Mouse (Mus musculus) midbrain, embryonic 11.5 days (tissue): Measurements from ENCODE around the gene Irak1. TPM values are rescaled to one million over a fixed set of nuclear protein-coding genes. Genes with fewer than 3 reads are reported as not detected.
A peak's percentile ranks its signal among the peaks of the same experiment; 100 is the strongest.

Experiments
- ATAC-seq: fragments of 200-750 bp; cut with Nextera tagmentation; 2 replicates; pipeline ENCODE4 v1.8.0; 2017; ENCODE audit warnings: moderate TSS enrichment, moderate library complexity; ENCODE audit not compliant: low FRiP score
- DNase-seq: peaks from one replicate; pipeline ENCODE4 v3.0.0; 2015; ENCODE audit warnings: low spot score; ENCODE audit errors: missing footprints
- H3K27ac ChIP-seq: fragments of 300-500 bp; sonication (generic); 2 replicates; pipeline ENCODE4 v1.5.1; 2014; ENCODE audit warnings: low read depth, low read length
- H3K27me3 ChIP-seq: fragments of 300-500 bp; sonication (generic); 2 replicates; pipeline ENCODE4 v1.6.1; 2014; ENCODE audit warnings: mild to moderate bottlenecking, low read length, moderate library complexity, mixed read lengths; ENCODE audit not compliant: control insufficient read depth, insufficient read depth
- H3K36me3 ChIP-seq: fragments of 300-500 bp; sonication (generic); 2 replicates; pipeline ENCODE4 v1.6.1; 2014; ENCODE audit warnings: mild to moderate bottlenecking, low read length, moderate library complexity, mixed read lengths; ENCODE audit not compliant: control insufficient read depth, insufficient read depth
- H3K4me1 ChIP-seq: fragments of 300-500 bp; sonication (generic); 2 replicates; pipeline ENCODE4 v1.6.1; 2014; ENCODE audit warnings: low read length; ENCODE audit not compliant: control insufficient read depth, insufficient read depth
- H3K4me2 ChIP-seq: fragments of 300-500 bp; sonication (generic); 2 replicates; pipeline ENCODE4 v1.6.1; 2014; ENCODE audit warnings: mild to moderate bottlenecking, moderate library complexity
- H3K4me3 ChIP-seq: fragments of 300-500 bp; sonication (generic); 2 replicates; pipeline ENCODE4 v1.5.1; 2014; ENCODE audit warnings: low read depth, low read length
- H3K9ac ChIP-seq: fragments of 300-500 bp; sonication (generic); 2 replicates; pipeline ENCODE4 v1.6.1; 2014; ENCODE audit warnings: low read length
- H3K9me3 ChIP-seq: fragments of 300-500 bp; sonication (generic); 2 replicates; pipeline ENCODE4 v1.6.1; 2016; ENCODE audit warnings: low read length; ENCODE audit not compliant: control insufficient read depth
- WGBS: fragments of 180-500 bp; shearing (Covaris S2); extraction: QIAGEN DNeasy Blood & Tissue Kit; methylation state at CpG from one replicate; pipeline ENCODE4 v1.1.7; 2014; 5-methylcytosine and 5-hydroxymethylcytosine counted together
- polyA plus RNA-seq: library from polyadenylated mRNA; unstranded; fragments of >200 nt; fragmentation: Nextera tagmentation; extraction: Ambion mirVana; gene quantifications from 2 replicates; pipeline ENCODE4 v1.2.1, GENCODE M21; 2014

Irak1 gene
- polyA plus RNA-seq, result 30.5 and 31.6 TPM in 2 replicates

GRCm38 (mm10) chrX:74023188-74024049 lies at the start of gene Irak1:
Irak1 (minus strand) TSS chrX:74023918.
- peak within 1 kb of the TSS; percentile 54 for H3K27ac ChIP-seq
- H3K4me1 ChIP-seq, result peaks cover 3% of the 10 kb centered on the region; the same call in 1 of the 2 replicates
- peak within 1 kb of the TSS; percentile 91 for H3K9ac ChIP-seq
- WGBS, result 17% methylated on average over 52 of the region's 72 CpGs
- H3K4me3 ChIP-seq, result peak within 1 kb of the TSS; percentile 54
- H3K27me3 ChIP-seq, result no peaks in the 10 kb centered on the region
- no peaks in the 10 kb centered on the region for H3K9me3 ChIP-seq
- DNase-seq (peak; percentile 97), ATAC-seq (peak; percentile 91)
- H3K36me3 ChIP-seq, result no peaks in the 10 kb centered on the region
- H3K4me2 ChIP-seq, result peak within 1 kb of the TSS; percentile 56

GRCm38 (mm10) chrX:74070794-74071193 lies 47.1 kb upstream of the Irak1 start:
- no peak for ATAC-seq
- DNase-seq, result no peak
- H3K27ac ChIP-seq, result no peak overlapping the region

DNA sequence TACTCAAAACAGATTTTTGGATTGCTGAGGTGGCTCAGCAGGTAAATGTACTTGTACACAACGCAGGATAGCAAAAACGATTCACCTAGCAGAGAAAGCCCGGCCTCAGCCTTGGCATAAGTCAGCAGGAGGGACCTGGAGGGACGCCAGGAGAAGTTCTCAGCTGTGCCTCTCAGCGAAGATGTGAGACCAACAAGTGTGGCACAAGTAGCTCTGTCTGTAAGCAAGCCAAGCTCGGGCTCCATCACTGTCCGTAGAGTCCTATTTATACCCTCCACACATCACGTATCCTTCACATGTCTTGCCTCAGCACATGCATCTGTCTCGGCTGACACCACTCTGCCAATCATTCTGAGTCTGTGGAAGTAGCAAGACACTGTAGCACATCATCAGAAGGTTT lies 44.2 kb upstream of the Irak1 start:
- Histone ChIP-seq H3K36me3 (no peaks in the 10 kb centered on the region), H3K4me2 (no peak overlapping the region), H3K4me3 (no peak overlapping the region), H3K9me3 (no peaks in the 10 kb centered on the region), H3K27ac (no peak overlapping the region), H3K9ac (no peak overlapping the region), H3K4me1 (no peaks in the 10 kb centered on the region), H3K27me3 (no peaks in the 10 kb centered on the region)
- no peak for DNase-seq
- 91% methylated on average over 9 of the region's 9 CpGs for WGBS
- ATAC-seq, result no peak

More at GRCm38 (mm10) chrX:74070794-74071193, 47.1 kb upstream of the Irak1 start:
- no peaks in the 10 kb centered on the region for H3K27me3 ChIP-seq
- H3K36me3 ChIP-seq, result no peaks in the 10 kb centered on the region
- no peaks in the 10 kb centered on the region for H3K4me1 ChIP-seq
- no peak overlapping the region for H3K4me2 ChIP-seq
- H3K4me3 ChIP-seq, result no peak overlapping the region
- H3K9ac ChIP-seq, result no peak overlapping the region
- H3K9me3 ChIP-seq, result no peaks in the 10 kb centered on the region

- Histone ChIP-seq H3K27ac (no peak overlapping the region), H3K9me3 (no peaks in the 10 kb centered on the region), H3K4me1 (no peaks in the 10 kb centered on the region), H3K27me3 (no peaks in the 10 kb centered on the region), H3K9ac (no peak overlapping the region), H3K4me2 (no peak overlapping the region), H3K36me3 (no peaks in the 10 kb centered on the region), H3K4me3 (no peak overlapping the region)
- 72% methylated on average over 1 of the region's 1 CpGs for WGBS
- ATAC-seq (no peak), DNase-seq (no peak)
Measured at GRCm38 (mm10) chrX:74045107-74045506, 21.4 kb upstream of the Irak1 start.

DNA sequence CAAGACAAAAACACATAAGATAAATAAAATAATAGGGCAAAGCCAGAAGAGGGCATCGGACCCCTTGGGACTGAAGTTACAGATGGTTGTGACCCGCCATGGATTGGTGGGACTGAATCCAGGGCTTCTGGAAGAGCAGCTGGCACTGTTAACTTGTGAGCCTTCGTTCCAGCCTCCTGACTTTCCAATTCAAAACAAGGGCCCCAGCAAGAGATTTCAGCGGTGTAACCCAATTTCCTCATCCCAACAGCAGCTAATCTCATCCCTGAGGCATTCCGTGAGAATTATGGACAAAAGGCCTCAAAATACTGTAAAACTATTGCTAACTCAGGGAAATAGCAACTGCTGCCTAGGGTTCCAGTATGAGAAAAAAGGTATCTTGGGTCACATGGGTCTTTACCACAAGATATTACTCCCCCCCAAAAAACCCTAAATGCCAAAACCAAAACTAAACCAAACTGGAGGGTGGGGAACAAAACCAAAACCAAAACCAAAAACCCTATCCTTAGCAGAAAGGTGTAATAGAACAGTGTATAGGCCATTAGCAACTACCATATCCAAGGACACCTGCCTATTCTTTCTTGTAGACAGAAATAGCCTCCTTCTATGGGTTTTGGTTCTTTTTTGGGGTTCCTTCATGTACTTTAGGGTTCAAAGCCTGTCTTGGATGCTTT lies 14.1 kb upstream of the Irak1 start:
- 88% methylated on average over 5 of the region's 5 CpGs for WGBS
- no peak for DNase-seq
- H3K27me3 ChIP-seq, result no peaks in the 10 kb centered on the region
- H3K9me3 ChIP-seq, result no peaks in the 10 kb centered on the region
- no peaks in the 10 kb centered on the region for H3K4me1 ChIP-seq
- no peak overlapping the region for H3K27ac ChIP-seq
- H3K4me3 ChIP-seq, result no peak overlapping the region
- H3K36me3 ChIP-seq, result 0 out of 2 replicates have a peak, but pooled peaks cover 2% of the 10 kb centered on the region
- H3K9ac ChIP-seq, result no peak overlapping the region
- no peak for ATAC-seq
- no peak overlapping the region for H3K4me2 ChIP-seq

GRCm38 (mm10) chrX:74030000-74030399 lies 6.3 kb upstream of the Irak1 start:
- Histone ChIP-seq H3K4me2 (no peak overlapping the region), H3K36me3 (no peaks in the 10 kb centered on the region), H3K9me3 (no peaks in the 10 kb centered on the region), H3K27me3 (no peaks in the 10 kb centered on the region), H3K9ac (no peak overlapping the region), H3K4me1 (no peaks in the 10 kb centered on the region), H3K4me3 (no peak overlapping the region), H3K27ac (no peak overlapping the region)
- whole genome bisulfite sequencing, result 68% methylated on average over 1 of the region's 1 CpGs
- ATAC-seq, result no peak
- DNase-seq, result no peak

DNA sequence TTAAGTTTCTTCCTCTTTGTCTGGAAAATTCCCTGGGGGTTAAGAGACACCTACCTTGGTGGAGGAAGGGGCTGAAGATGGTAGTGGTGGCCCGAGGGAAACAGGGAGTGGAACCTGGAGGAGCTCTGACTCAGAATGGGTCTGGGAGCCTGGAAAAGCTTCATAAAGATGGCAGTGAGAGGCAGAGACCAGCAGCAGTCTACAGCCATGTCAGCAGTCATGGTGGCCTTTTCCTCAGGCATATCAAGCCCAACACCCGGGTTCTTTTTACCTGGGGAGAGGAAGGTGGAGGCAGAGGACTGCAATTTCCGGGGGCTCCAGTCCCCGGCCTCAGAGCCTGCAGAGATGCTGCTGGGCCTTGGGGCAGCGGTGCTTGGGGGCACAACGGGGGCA lies 927 bp downstream of the Irak1 start:
- 0 out of 2 replicates have a peak, but pooled peaks have one; percentile 1 for ATAC-seq
- Histone ChIP-seq H3K4me3 (peak overlapping the region; percentile 54), H3K27ac (no peak overlapping the region), H3K4me2 (peak overlapping the region; percentile 56), H3K9me3 (no peaks in the 10 kb centered on the region), H3K9ac (peak overlapping the region; percentile 91), H3K27me3 (no peaks in the 10 kb centered on the region), H3K36me3 (no peaks in the 10 kb centered on the region), H3K4me1 (peaks cover 3% of the 10 kb centered on the region; the same call in 1 of the 2 replicates)
- peak; percentile 84 for DNase-seq
- 34% methylated on average over 6 of the region's 6 CpGs for WGBS

DNA sequence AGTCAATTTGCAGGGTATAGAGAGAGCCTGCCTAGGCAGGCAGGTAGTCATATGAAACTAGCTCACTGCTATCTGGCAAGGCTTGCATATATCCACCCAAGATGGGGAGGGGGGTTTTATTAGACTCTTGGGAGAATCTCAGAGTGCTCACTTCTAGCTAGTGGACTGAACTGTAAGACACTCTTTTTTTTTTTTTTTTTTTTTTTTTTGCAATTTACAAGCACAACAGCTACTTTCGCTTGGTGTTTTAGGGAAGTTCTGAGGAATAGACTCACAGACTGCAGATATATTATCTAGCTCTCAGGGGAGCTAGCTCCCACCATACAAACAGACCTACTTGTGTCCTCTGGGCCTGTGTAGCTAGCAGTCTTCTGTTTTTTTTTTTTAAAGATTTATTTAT lies 9.1 kb downstream of the Irak1 start:
- ATAC-seq (no peak), DNase-seq (no peak)
- WGBS, result 100% methylated on average over 1 of the region's 1 CpGs

GRCm38 (mm10) chrX:74008063-74008462 lies 15.7 kb downstream of the Irak1 start:
- ATAC-seq, result no peak
- peak; percentile 83 for DNase-seq
- Histone ChIP-seq H3K4me1 (0 out of 2 replicates have a peak, but pooled peaks cover 2% of the 10 kb centered on the region), H3K4me2 (no peak overlapping the region), H3K36me3 (no peaks in the 10 kb centered on the region), H3K9ac (no peak overlapping the region), H3K9me3 (no peaks in the 10 kb centered on the region), H3K27ac (no peak overlapping the region), H3K27me3 (no peaks in the 10 kb centered on the region), H3K4me3 (no peak overlapping the region)
- WGBS, result 26% methylated on average over 8 of the region's 8 CpGs

More for the DNA sequence above, 9.1 kb downstream of the Irak1 start:
- no peaks in the 10 kb centered on the region for H3K27me3 ChIP-seq
- no peak overlapping the region for H3K4me2 ChIP-seq
- no peaks in the 10 kb centered on the region for H3K4me1 ChIP-seq
- no peak overlapping the region for H3K27ac ChIP-seq
- H3K9me3 ChIP-seq, result no peaks in the 10 kb centered on the region
- no peak overlapping the region for H3K4me3 ChIP-seq
- H3K9ac ChIP-seq, result no peak overlapping the region
- H3K36me3 ChIP-seq, result no peaks in the 10 kb centered on the region
